Mouse (Mus musculus): ENCODE measurements around the gene Teddm1b.
A peak's percentile ranks its signal among the peaks of the same experiment; 100 is the strongest.

Teddm1b gene

DNA sequence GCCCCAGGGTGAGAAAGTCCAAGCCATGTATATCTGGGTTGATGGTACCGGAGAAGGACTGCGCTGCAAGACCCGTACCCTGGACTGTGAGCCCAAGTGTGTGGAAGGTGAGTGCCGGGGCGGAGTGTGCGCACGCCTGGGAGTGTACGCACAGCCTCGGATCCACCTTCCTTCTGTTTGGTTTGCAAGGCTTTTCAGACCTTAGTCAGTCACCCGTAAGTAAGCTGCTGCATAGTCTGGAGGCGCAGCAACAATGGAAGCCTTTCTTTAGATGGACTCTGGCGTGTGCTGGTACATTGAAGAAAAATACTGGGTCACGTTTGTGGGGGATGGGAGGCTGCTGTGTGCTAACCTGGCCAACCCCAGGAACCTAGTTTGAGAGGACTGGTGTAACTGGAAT lies 28.9 kb downstream of the Teddm1b start:
- no peak for DNase-seq (ENCODE audit: low spot score in 2 of 2)

DNA sequence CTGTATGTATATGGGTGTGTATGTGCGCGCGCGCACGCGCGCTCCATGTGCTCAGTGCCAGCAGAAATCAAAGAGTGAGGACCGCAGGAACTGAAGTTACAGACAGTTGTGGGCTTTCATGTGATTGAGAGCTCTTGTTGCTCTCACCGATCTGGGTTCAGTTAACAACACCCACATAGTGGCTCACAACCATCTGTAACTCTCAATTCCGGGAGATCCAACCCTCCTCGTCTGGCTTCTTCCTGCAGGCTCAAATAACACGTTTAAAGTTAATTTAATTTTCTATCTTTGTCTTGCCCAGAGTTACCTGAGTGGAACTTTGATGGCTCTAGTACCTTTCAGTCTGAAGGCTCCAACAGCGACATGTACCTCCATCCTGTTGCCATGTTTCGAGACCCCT lies 30.1 kb downstream of the Teddm1b start:
- peak in 1 of 2 experiments; percentile 21 for DNase-seq (ENCODE audit: low spot score in 2 of 2)

DNA sequence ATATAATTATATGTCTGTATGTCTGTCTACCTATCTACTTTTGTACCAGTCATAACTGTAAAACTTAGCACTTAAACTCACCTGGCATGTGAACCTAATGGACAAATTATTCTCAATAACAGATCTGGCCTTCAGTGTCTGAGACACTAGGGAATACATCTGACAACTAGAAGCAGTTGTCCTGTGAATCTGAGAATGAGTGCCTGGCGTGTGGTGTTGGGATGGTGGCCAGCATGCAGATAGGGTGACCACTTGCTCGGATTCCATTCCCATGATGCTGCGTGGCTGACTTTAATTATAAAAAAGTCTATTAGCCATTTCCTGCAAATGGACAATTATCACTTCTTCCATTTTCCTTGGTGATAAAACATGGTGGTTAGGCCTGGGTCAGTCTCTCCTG lies 31.7 kb downstream of the Teddm1b start:
- no peak for DNase-seq (ENCODE audit: low spot score in 2 of 2)

DNA sequence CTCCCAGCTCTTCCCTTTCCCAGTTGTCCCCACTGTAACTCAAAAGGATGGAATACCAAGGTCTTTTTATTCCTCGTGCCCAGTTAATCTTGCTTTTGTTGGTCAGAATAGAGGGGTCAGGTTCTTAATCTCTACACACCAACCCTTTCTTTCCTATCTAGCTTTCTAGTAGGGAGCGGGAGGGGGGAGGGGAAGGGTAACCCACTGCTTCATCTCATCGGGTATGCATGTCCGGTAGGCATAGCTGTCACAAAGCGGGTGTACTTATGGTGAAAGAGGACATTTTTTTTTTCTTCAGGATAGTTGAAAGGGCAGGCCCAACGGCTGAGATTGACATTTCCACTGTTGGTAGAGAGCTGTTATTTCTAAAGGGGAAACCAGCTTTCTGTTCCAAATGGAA lies 34.1 kb downstream of the Teddm1b start:
- no peak for DNase-seq (ENCODE audit: low spot score in 2 of 2)

DNA sequence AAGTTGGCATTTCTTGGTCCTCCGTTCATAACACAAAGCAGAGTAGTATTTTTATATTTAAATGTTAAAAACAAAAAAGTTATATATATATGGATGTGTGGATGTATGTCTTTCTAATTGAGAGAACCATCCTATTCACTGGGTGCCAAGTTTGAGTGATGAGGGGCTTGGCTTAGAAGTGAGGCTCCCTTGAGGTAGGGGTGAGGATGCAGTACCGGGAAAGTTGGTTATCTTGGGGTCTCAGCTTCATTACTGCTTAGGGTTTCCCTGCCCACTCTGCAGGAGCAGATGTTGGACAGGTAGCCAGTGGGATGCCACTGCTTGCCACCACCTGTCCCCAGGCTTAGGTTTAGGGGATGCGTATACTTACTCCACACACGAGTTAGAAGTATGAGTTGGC lies 34.6 kb downstream of the Teddm1b start:
- DNase-seq (ENCODE audit: low spot score in 2 of 2), result no peak

DNA sequence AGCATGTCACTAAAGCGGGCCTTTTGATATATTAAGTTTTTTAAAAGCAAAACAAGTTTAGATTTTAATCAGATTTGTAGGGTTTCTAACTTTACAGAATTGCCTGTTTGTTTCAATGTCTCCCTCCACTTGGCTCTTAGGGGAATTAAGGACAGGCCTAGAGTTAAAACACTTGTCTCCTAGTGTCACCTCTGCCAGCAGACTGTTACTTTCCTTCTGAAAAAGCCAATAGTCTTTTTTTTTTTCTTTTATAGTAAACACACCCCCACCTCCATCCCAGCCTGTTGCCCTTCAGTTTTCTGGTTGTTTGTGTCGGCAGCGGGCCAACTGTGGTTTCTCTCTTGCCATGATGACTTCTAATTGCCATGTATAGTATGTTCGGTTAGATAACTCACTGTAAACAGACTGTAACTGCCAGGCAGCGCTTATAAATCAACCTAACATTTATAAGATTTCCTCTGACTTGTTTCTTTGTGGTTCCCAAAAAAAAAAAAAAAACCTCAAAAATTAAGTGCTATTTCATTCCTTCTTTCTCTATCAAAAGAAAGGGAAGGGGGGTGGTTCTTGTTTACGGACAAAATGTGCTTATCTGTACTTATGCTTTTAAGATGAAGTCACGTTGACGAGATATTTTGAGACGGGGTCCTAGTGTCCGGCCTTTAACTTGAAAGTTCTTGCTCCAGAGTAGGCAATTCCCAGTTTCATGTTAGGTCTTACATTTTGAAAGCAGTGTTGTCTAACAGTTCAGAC lies 35.2 kb downstream of the Teddm1b start:
- DNase-seq (ENCODE audit: low spot score in 2 of 2), result no peak

DNA sequence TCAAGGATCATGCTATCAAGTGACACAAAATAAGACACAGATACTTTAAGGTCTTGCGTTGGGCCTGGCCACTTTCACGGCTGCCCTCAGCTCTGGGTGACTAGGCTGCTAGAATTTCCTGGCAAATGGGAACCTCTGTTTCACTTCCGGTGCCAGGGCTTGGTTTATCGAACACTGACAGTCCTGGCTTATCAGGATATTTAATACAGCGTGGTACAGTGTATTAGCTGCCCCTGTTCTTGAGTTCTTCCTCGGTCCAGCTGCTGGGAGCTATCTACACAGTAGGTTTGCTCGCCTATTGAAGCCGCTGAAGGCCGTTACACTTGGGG lies 35.8 kb downstream of the Teddm1b start:
- no peak for DNase-seq (ENCODE audit: low spot score in 2 of 2)

DNA sequence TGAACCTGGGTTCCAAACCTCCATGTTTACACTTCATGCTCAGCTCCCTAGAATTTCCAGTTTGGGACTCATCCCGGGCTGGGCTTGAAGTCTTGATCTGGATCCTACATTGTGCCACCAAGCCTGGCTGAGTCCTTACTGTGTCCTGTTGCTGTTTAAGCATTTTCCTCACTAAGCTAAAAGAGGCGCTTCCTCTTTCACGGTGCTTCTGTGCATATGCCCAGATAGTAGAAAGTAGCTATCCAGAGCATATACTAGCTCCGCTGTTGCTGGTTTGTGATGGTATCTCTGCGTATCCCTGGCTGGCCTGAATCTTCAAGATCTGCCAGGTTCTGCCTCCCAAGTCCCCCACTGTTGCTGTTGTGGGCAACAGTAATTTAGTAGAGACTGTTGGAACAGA lies 36.3 kb downstream of the Teddm1b start:
- peak in 1 of 2 experiments; percentile 17 for DNase-seq (ENCODE audit: low spot score in 2 of 2)

DNA sequence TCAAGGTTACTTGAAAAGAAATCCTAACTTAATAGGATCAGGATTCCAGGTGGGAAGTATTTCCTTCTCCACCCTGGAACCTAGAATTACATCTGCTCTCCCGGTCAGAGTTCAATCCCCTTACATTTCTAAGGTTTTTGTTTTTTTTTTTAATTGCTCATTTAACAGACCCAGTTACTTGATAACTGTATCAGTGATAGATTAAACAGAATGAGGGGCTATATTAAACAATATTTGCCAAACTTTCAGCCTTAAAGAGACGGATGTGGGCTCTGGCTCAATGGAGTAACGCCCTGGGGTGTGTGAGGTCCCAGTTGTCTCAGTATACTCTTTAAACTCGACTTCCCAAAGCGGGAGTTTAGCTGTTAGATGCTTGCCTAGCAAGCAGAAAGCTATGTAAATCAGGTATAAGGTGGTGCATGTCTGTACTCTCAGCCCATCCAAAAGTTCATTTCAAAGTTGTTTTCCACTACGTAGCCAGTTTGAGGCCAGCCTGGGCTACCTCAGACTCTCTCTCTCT lies 37.2 kb downstream of the Teddm1b start:
- no peak for DNase-seq (ENCODE audit: low spot score in 2 of 2)

DNA sequence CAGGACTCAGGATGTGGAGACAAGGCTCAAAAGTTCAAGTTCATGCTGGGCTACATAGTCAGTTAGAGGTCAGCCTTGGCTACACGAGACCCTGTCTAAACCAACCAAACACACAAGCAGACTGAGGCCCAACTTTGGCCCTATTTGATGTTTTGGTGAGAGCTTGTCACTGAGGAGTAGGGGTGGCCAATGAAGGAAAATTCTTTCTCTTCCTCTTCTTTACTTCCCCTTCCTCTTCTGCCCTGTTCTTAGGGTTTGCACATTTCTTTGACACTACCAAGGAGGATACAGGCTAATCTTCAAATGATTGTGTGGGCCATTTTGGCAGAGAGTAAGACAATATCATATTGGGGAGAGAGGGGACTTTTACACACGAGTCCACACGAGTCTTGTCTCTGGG lies 39.7 kb downstream of the Teddm1b start:
- DNase-seq (ENCODE audit: low spot score in 2 of 2), result no peak

DNA sequence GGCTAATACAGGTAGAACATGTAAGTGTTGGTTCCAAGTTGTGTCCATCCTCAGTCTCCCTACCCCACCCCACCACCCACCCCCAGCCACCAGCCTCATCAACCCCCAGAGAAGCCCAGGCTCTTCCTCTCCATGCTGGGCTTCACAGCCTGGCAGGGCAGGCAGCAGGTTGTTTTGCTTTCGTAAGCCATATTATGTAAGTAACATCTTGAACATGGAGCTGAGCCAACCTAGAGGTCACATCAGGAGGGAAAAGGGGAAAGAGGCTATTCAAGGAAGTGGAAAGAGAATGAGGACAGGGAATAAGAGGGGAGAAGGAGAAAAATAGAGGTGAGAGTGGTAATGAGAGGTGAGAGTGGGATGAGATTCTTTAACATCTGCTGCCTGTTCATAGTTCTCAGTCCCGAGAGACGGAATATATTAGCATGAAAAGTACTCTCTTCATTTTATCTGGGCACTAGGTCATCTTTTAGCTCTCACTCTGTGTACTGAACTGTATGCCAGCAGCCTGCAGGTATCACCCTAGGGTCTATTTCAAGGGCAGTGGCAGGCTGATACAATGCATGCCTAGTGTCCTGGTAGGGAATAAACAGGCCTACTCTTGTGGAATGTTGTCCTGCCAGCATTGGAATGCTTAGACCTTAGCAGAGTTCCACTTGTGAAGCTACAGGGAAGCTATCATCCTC lies 44.5 kb downstream of the Teddm1b start:
- DNase-seq (ENCODE audit: low spot score in 2 of 2), result no peak

DNA sequence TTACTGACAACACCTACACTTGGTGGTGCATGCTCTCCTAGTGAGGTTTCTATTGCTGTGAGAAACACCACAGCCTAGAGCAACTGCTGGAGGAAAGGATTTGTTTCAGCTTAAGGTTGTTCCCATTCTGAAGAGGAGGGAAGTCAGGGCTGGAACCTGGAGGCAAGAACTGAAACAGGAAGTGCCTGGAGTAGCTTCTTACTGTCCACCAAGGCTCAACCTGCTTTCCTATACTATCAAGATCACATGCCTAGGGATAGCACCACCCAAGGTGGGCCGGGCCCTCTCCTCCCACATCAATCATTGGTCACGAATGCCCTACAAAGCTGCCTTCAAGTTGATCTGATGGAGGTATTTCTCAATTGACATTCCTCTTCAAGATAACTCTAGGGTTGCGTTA lies 47.5 kb downstream of the Teddm1b start:
- no peak for DNase-seq (ENCODE audit: low spot score in 2 of 2)

DNA sequence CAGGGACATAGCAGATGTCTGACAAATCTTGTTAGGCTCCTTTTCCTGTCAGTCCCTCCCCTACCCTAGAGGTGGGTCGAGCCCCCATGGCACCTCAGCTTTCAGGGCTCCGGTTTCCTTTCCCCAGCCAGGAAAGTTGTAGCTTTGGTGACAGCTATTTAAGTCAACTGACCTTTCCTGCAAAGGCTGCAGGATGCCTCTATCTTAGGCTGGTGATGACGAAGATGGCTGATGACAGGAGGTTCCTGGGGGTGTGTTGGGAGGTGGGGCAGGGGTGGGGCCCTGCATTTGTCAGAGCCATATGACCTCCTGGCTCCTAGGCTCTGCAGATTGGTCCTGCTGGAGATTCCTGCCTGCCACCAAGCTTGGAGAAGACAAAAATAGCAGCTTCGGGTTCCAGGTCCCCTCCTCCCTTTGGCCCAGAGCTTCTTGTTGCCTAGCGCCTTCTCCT lies 48.5 kb downstream of the Teddm1b start:
- no peak for DNase-seq (ENCODE audit: low spot score in 2 of 2)

DNA sequence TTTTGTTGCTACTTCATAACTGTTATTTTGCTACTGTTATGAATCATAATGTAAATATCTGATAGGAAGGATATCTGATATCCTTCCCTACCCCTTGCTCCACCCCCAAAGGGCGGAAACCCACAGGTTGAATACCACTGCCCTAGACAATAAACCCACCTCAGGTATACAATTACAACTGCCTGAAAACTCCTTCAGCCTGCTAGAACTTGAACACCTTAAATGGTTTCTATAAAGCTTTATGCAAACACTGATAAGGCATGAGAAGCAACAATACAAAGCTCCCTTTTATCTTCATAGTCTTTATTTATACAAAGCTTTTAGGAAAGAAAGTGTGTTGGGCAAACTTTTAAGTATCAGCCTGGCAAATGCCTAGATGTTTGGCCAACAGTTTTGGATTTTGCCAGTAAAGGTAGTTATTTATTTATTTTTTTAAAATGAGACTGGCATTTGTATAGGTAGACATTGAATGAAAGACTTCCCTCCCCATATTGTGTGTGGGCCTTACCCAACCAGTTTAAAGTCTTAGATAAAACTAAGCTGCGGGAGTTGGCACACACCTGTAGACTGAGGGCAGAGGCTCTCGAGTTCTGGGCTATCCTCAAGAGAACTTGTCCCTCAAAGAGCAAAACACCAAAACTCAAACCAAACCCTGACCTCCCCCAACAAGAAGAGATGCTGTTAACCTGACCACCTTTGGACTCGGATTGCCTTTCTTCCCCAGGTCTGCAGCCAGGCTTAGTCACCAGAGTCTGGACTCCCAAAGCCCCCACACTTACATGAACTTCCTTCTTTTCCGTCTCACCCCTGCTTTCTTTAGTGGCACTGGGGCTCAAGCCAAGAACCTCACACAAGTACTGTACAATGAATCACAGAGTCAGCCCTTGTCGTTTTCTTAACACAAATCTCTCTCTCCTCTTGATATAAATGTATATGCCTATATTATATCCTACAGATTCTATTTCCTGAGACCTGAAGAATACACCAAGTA lies 50.5 kb downstream of the Teddm1b start:
- no peak for DNase-seq (ENCODE audit: low spot score in 2 of 2)

Data from left cerebral cortex, adult 9 months (tissue).